Comparison of ENCODE assay signal across 7 mouse cellular contexts in the genomic region with DNA sequence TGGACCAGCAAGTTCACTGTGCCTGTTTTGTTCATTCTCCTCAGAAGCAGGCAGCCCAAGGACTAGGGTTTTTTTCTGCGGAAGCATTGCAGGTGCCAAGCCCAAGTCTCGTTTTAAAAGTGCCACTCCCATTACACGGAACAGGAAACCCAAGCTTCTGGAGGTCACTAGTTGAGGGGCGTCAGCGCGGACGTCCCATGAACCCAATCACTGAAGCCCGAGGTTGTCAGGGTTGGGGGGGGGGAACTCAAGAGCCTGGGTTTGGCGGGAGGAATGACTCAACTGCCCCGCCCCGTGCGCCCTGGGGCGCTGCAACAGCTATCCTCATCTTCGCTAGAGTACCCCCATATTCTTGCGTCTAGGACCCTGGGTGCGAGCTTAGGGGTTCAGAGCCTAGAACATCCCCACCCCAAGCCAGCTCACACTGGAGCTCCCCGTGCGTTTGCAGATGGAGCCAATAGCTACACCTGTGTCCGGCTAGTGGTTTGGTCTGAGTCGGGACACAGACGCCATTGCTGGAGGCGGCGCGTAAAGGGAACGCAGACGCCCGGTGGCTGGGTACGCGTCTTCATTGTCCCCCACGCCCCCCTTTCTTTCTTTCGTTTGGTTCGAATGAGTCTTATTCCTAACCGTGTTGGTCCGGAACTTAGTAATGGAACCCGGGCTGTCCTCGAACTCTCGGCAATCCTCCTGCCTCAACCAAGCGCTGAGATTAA. TPM values are rescaled to one million over a fixed set of nuclear protein-coding genes. Genes with fewer than 3 reads are reported as not detected.
DNase-seq lines count a peak whose midpoint lies in the region; ATAC-seq and TF ChIP-seq lines count a peak whose summit lies in the region.

No protein-coding gene starts in this region.

- peak; percentile 72 for TF ChIP-seq POLR2A in small intestine, adult 2 months (IDR thresholded peaks at IDR 0.05; ENCODE audit: low read depth, low read length)

- intact Hi-C loops in left cerebral cortex, postnatal 4 days (cut with DNase I), result loop anchor here (2.0 to 5.0 kb wide), 2 partner anchors 55 to 63 kb away; a partner anchor contains a TSS

- H3K27ac ChIP-seq in forebrain, embryonic 16.5 days (ENCODE audit: low read length), result peak overlapping the region; percentile 62; the same call in 1 of the 2 replicates
- H3K27ac ChIP-seq in hindbrain, embryonic 12.5 days, result peak overlapping the region; percentile 90
- peak overlapping the region; percentile 99 for H3K27ac ChIP-seq in small intestine, adult 2 months (ENCODE audit: insufficient read depth, low read depth, low read length)

- peak; percentile 98 for DNase-seq in R1 (ENCODE audit: low read depth, low spot score)
- DNase-seq in cerebellum, adult 18-20 months, result peak; percentile 42 to 50
- DNase-seq in left cerebral cortex, postnatal 4 days, result peak; percentile 60
- DNase-seq in mesoderm, embryonic 11.5 days (ENCODE audit: low read depth, low spot score), result peak; percentile 50

- H3K4me3 ChIP-seq in forebrain, embryonic 16.5 days (replicated peaks; ENCODE audit: low read length), result peak overlapping the region; percentile 45
- H3K4me3 ChIP-seq in hindbrain, embryonic 12.5 days, result peak overlapping the region; percentile 55
- peak overlapping the region; percentile 69 for H3K4me3 ChIP-seq in small intestine, adult 2 months (ENCODE audit: low read depth, low read length)

- no peaks in the 10 kb centered on the region for H3K9me3 ChIP-seq in forebrain, embryonic 16.5 days (ENCODE audit: control insufficient read depth, low read length)
- H3K9me3 ChIP-seq in hindbrain, embryonic 12.5 days (replicated peaks), result no peaks in the 10 kb centered on the region

- H3K4me1 ChIP-seq in forebrain, embryonic 16.5 days (replicated peaks; ENCODE audit: control insufficient read depth, insufficient read depth, low read length), result peaks cover 7% of the 10 kb centered on the region; the same call in 1 of the 2 replicates
- peaks cover 11% of the 10 kb centered on the region; the same call in 1 of the 2 replicates for H3K4me1 ChIP-seq in hindbrain, embryonic 12.5 days
- no peaks in the 10 kb centered on the region for H3K4me1 ChIP-seq in small intestine, adult 2 months (ENCODE audit: control insufficient read depth, insufficient read depth, insufficient read length, low read length)

- TF ChIP-seq CTCF in small intestine, adult 2 months (IDR thresholded peaks at IDR 0.05; ENCODE audit: extremely low read depth, insufficient read length, insufficient replicate concordance, low read depth, low read length), result no peak

- peak; percentile 29; the same call in 1 of the 2 replicates for ATAC-seq in forebrain, embryonic 16.5 days
- 0 out of 2 replicates have a peak, but pooled peaks have one; percentile 26 for ATAC-seq in hindbrain, embryonic 12.5 days (ENCODE audit: low FRiP score)

- peak overlapping the region; percentile 71 for H3K4me2 ChIP-seq in forebrain, embryonic 16.5 days (ENCODE audit: low read length)
- peak overlapping the region; percentile 93 for H3K4me2 ChIP-seq in hindbrain, embryonic 12.5 days (replicated peaks)

- peak overlapping the region; percentile 72 for H3K9ac ChIP-seq in forebrain, embryonic 16.5 days (replicated peaks; ENCODE audit: low read depth, low read length)
- peak overlapping the region; percentile 75 for H3K9ac ChIP-seq in hindbrain, embryonic 12.5 days

- under 1% methylated on average over 38 of the region's 38 CpGs for WGBS in forebrain, embryonic 16.5 days
- WGBS in hindbrain, embryonic 12.5 days, result under 1% methylated on average over 38 of the region's 38 CpGs
- under 1% methylated on average over 38 of the region's 38 CpGs for WGBS in small intestine, adult 2 months

- no peaks in the 10 kb centered on the region for H3K36me3 ChIP-seq in forebrain, embryonic 16.5 days (ENCODE audit: control insufficient read depth, insufficient read depth)
- no peaks in the 10 kb centered on the region for H3K36me3 ChIP-seq in hindbrain, embryonic 12.5 days
- no peaks in the 10 kb centered on the region for H3K36me3 ChIP-seq in small intestine, adult 2 months (ENCODE audit: control insufficient read depth, insufficient read depth, low read length)

- H3K27me3 ChIP-seq in forebrain, embryonic 16.5 days (replicated peaks; ENCODE audit: control insufficient read depth, insufficient read depth, low read length), result no peaks in the 10 kb centered on the region
- peaks cover 13% of the 10 kb centered on the region; the same call in 1 of the 2 replicates for H3K27me3 ChIP-seq in hindbrain, embryonic 12.5 days
- no peaks in the 10 kb centered on the region for H3K27me3 ChIP-seq in small intestine, adult 2 months (ENCODE audit: control insufficient read depth, insufficient read depth, low read length)

RNA-seq across cellular contexts. Expression of a gene that starts 56.1 kb away (rescaled TPM):
- polyA plus RNA-seq in forebrain, embryonic 16.5 days (2015; fragmentation: Nextera tagmentation; extraction: Ambion mirVana), result 449 and 466 TPM in 2 replicates
- polyA plus RNA-seq in hindbrain, embryonic 12.5 days (2016; fragmentation: Nextera tagmentation; extraction: Ambion mirVana), result 465 and 485 TPM in 2 replicates
- total RNA-seq in left cerebral cortex, postnatal 4 days (2021), result 100 to 1,000 TPM; 141 to 149 TPM
- 9.4 and 17.7 TPM in 2 replicates for polyA plus RNA-seq in small intestine, adult 2 months (2012; rRNA removed)

Comparison
In these comparisons a context has a peak if more than half of its experiments do, and no peak if none do; other contexts are left out.
1. Peak in every context shown above with its lines: DNase-seq, ATAC-seq, H3K4me3 ChIP-seq and H3K27ac ChIP-seq.
2. DNase-seq: peak in every context shown above with its lines; median percentile 98 in R1; 60 in left cerebral cortex, postnatal 4 days; 50 in mesoderm, embryonic 11.5 days; 46 in cerebellum, adult 18-20 months.
3. RNA of a gene that starts 56.1 kb away (polyA plus RNA-seq): 465 to 485 TPM in hindbrain, embryonic 12.5 days and 449 to 466 TPM in forebrain, embryonic 16.5 days; 9.4 to 17.7 TPM in small intestine, adult 2 months; every median in the first group is over 10 times any median in the second.